Mouse (Mus musculus) kidney, adult 2 months (tissue): ENCODE measurements around the gene Gnat2.

ENCODE experiments used
- CTCF ChIP-seq: fragments of 200-500 bp; conservative IDR thresholded peaks from 2 replicates; pipeline ENCODE4 v1.5.1; 2011; ENCODE audit warnings: low read depth, mild to moderate bottlenecking, control low read depth, low read length, moderate library complexity, mixed read lengths; ENCODE audit not compliant: insufficient read depth, insufficient read length
- POLR2A ChIP-seq: fragments of 200-500 bp; IDR thresholded peaks from one replicate; pipeline ENCODE4 v1.6.1; 2011; ENCODE audit warnings: low read depth, low read length, control low read depth

DNA sequence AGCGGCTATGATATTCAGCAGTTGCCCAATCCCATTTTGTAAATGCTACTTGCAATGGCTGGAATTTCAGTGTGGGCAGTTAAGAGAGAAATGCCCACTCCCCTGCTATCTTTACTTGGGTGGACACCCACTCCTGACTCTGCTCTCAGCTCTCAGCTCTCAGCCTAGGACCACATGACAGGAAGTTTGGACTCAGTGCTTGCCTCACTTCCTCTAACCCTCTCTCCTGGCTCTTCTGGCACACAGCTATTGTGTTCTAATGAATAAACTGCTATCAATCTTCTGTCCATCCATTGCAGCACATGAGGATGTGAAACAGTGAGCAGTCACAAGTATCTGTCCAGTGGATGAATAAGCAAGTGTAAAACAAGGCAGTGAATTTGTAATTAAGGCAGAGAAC lies 39.9 kb downstream of the Gnat2 start:
- TF ChIP-seq CTCF (no peak), POLR2A (no peak)
